ENCODE assay signal across 8 mouse cellular contexts in genomic region chr9:108662660-108663059, GRCm38 (mm10). TPM values are rescaled to one million over a fixed set of nuclear protein-coding genes. Genes with fewer than 3 reads are reported as not detected.
A peak's percentile ranks its signal among the peaks of the same experiment; 100 is the strongest.
DNase-seq lines count a peak whose midpoint lies in the region; ATAC-seq and TF ChIP-seq lines count a peak whose summit lies in the region.

No protein-coding gene starts in this region.

- no peaks in the 10 kb centered on the region for H3K27me3 ChIP-seq in hindbrain, embryonic 14.5 days (ENCODE audit: control insufficient read depth, insufficient read depth, low read length)
- H3K27me3 ChIP-seq in midbrain, embryonic 12.5 days: no peaks in the 10 kb centered on the region

- peaks cover 5% of the 10 kb centered on the region for H3K4me1 ChIP-seq in cortical plate, adult 2 months (ENCODE audit: control insufficient read depth, insufficient read depth, low read length)
- peaks cover 10% of the 10 kb centered on the region for H3K4me1 ChIP-seq in hindbrain, embryonic 14.5 days (replicated peaks; ENCODE audit: control insufficient read depth, insufficient read depth, low read length)
- H3K4me1 ChIP-seq in midbrain, embryonic 12.5 days: peaks cover 11% of the 10 kb centered on the region

- peak overlapping the region; percentile 93 for H3K4me3 ChIP-seq in cortical plate, adult 2 months (ENCODE audit: insufficient read depth, low read length)
- H3K4me3 ChIP-seq in hindbrain, embryonic 14.5 days (replicated peaks; ENCODE audit: low read length): peak overlapping the region; percentile 68
- peak overlapping the region; percentile 64 for H3K4me3 ChIP-seq in midbrain, embryonic 12.5 days

- peak; percentile 26 for DNase-seq in kidney, adult 9 months
- no peak for DNase-seq in kidney, postnatal 10 days
- DNase-seq in hindbrain, embryonic 14.5 days (ENCODE audit: low spot score): no peak
- no peak for DNase-seq in cerebellum, adult 8-10 months
- no peak for DNase-seq in urinary bladder, postnatal 14 days (ENCODE audit: low spot score)
- DNase-seq in embryo, embryonic 10 days (ENCODE audit: low spot score): no peak

- peak overlapping the region; percentile 70 for H3K4me2 ChIP-seq in hindbrain, embryonic 14.5 days (replicated peaks)
- H3K4me2 ChIP-seq in midbrain, embryonic 12.5 days (replicated peaks): peak overlapping the region; percentile 82

- H3K9me3 ChIP-seq in hindbrain, embryonic 14.5 days (ENCODE audit: control insufficient read depth, low read length): no peaks in the 10 kb centered on the region
- no peaks in the 10 kb centered on the region for H3K9me3 ChIP-seq in midbrain, embryonic 12.5 days

- no peak for TF ChIP-seq CTCF in cortical plate, adult 2 months (IDR thresholded peaks at IDR 0.05; ENCODE audit: extremely low read depth, insufficient read depth, low read length)

- H3K27ac ChIP-seq in cortical plate, adult 2 months (ENCODE audit: insufficient read depth, low read length): no peak overlapping the region
- no peak overlapping the region for H3K27ac ChIP-seq in hindbrain, embryonic 14.5 days
- no peak overlapping the region for H3K27ac ChIP-seq in midbrain, embryonic 12.5 days (replicated peaks)

- no peak for TF ChIP-seq POLR2A in cortical plate, adult 2 months (IDR thresholded peaks at IDR 0.05; ENCODE audit: extremely low read depth, insufficient read depth, low read length)

- H3K36me3 ChIP-seq in hindbrain, embryonic 14.5 days (replicated peaks; ENCODE audit: control insufficient read depth, insufficient read depth): peaks cover 5% of the 10 kb centered on the region; the same call in 1 of the 2 replicates
- H3K36me3 ChIP-seq in midbrain, embryonic 12.5 days: no peaks in the 10 kb centered on the region

- ATAC-seq in hindbrain, embryonic 14.5 days (ENCODE audit: low FRiP score): no peak
- ATAC-seq in midbrain, embryonic 12.5 days (ENCODE audit: low FRiP score, low read depth): no peak

- peak overlapping the region; percentile 67 for H3K9ac ChIP-seq in hindbrain, embryonic 14.5 days
- peak overlapping the region; percentile 69 for H3K9ac ChIP-seq in midbrain, embryonic 12.5 days (replicated peaks)

- WGBS in hindbrain, embryonic 14.5 days: 49% methylated on average over 6 of the region's 6 CpGs
- WGBS in midbrain, embryonic 12.5 days: 50% methylated on average over 6 of the region's 6 CpGs

RNA-seq across cellular contexts. Expression of gene Slc25a20, which starts 0.8 kb away (rescaled TPM):
- 12.6 and 13.8 TPM in 2 replicates for polyA plus RNA-seq in cortical plate, adult 2 months (2012; rRNA removed)
- polyA plus RNA-seq in hindbrain, embryonic 14.5 days (2014; fragmentation: Nextera tagmentation; extraction: Ambion mirVana): 25.6 and 31.4 TPM in 2 replicates
- polyA plus RNA-seq in midbrain, embryonic 12.5 days (2016; fragmentation: Nextera tagmentation; extraction: Ambion mirVana): 36.6 and 38.6 TPM in 2 replicates

RNA-seq across cellular contexts. Expression of gene Arih2, which starts 13.5 kb away (rescaled TPM):
- 43.7 and 44.4 TPM in 2 replicates for polyA plus RNA-seq in cortical plate, adult 2 months (2012; rRNA removed)
- polyA plus RNA-seq in hindbrain, embryonic 14.5 days (2014; fragmentation: Nextera tagmentation; extraction: Ambion mirVana): 37.7 and 44.0 TPM in 2 replicates
- 60.3 and 64.8 TPM in 2 replicates for polyA plus RNA-seq in midbrain, embryonic 12.5 days (2016; fragmentation: Nextera tagmentation; extraction: Ambion mirVana)

RNA-seq across cellular contexts. Expression of gene Prkar2a, which starts 26.5 kb away (rescaled TPM):
- polyA plus RNA-seq in cortical plate, adult 2 months (2012; rRNA removed): 20.6 and 21.2 TPM in 2 replicates
- 70.8 and 82.7 TPM in 2 replicates for polyA plus RNA-seq in hindbrain, embryonic 14.5 days (2014; fragmentation: Nextera tagmentation; extraction: Ambion mirVana)
- 57.1 and 67.6 TPM in 2 replicates for polyA plus RNA-seq in midbrain, embryonic 12.5 days (2016; fragmentation: Nextera tagmentation; extraction: Ambion mirVana)
